In genomic region chr11:29786583-29787219, GRCm38 (mm10) we compare ENCODE assay signal across 11 mouse cellular contexts. TPM values are rescaled to one million over a fixed set of nuclear protein-coding genes. Genes with fewer than 3 reads are reported as not detected.
DNase-seq lines count a peak whose midpoint lies in the region; ATAC-seq lines count a peak whose summit lies in the region.
"Had no signal": no experiment of that assay in that cellular context is flagged by ENCODE, and none has a peak within 500 bp of the region (broad histone marks: within the 10 kb centered on the region; RNA-seq: fewer than 3 reads in every experiment).

No protein-coding gene starts in this region.

- peak; percentile 8 for DNase-seq in kidney, adult 9 months
- DNase-seq in lung, postnatal 14 days: peak; percentile 36
- DNase-seq in spleen, postnatal 4 days (ENCODE audit: low spot score in 2 of 2): peak; percentile 51 to 67
- DNase-seq in frontal cortex, postnatal 36 days (ENCODE audit: low spot score in 2 of 2): no peak
- DNase-seq: cerebellum, adult 11 months; lung, embryonic 14.5 days had no signal

- WGBS in kidney, embryonic 15.5 days: 86% methylated on average over 6 of the region's 6 CpGs
- 87% methylated on average over 6 of the region's 6 CpGs for WGBS in hindbrain, embryonic 12.5 days

- H3K27me3 ChIP-seq in kidney, embryonic 15.5 days: no peaks in the 10 kb centered on the region
- H3K27me3 ChIP-seq in hindbrain, embryonic 12.5 days: no peaks in the 10 kb centered on the region
- H3K27me3 ChIP-seq: embryonic facial prominence, embryonic 13.5 days had no signal

- no peaks in the 10 kb centered on the region for H3K36me3 ChIP-seq in kidney, embryonic 15.5 days
- no peaks in the 10 kb centered on the region for H3K36me3 ChIP-seq in hindbrain, embryonic 12.5 days
- H3K36me3 ChIP-seq: embryonic facial prominence, embryonic 13.5 days had no signal

- no peak overlapping the region for H3K4me3 ChIP-seq in kidney, embryonic 15.5 days (replicated peaks)
- H3K4me3 ChIP-seq in hindbrain, embryonic 12.5 days: no peak overlapping the region
- H3K4me3 ChIP-seq: embryonic facial prominence, embryonic 13.5 days had no signal

- H3K9ac ChIP-seq in kidney, embryonic 15.5 days: no peak overlapping the region
- H3K9ac ChIP-seq in hindbrain, embryonic 12.5 days: no peak overlapping the region
- H3K9ac ChIP-seq: embryonic facial prominence, embryonic 13.5 days; lung, embryonic 14.5 days had no signal

- no peaks in the 10 kb centered on the region for H3K4me1 ChIP-seq in kidney, embryonic 15.5 days
- peaks cover 4% of the 10 kb centered on the region; the same call in 1 of the 2 replicates for H3K4me1 ChIP-seq in hindbrain, embryonic 12.5 days

- no peaks in the 10 kb centered on the region for H3K9me3 ChIP-seq in kidney, embryonic 15.5 days (replicated peaks)
- H3K9me3 ChIP-seq in hindbrain, embryonic 12.5 days (replicated peaks): no peaks in the 10 kb centered on the region
- H3K9me3 ChIP-seq: embryonic facial prominence, embryonic 13.5 days had no signal

- ATAC-seq in kidney, embryonic 15.5 days (replicated peaks; ENCODE audit: low FRiP score): no peak
- peak; percentile 89 for ATAC-seq in common myeloid progenitor, adult 5-6 weeks (replicated peaks; ENCODE audit: low read depth, poor library complexity, severe bottlenecking)
- ATAC-seq in hindbrain, embryonic 12.5 days (ENCODE audit: low FRiP score): no peak
- ATAC-seq: hindbrain, embryonic 16.5 days had no signal

- H3K27ac ChIP-seq in kidney, embryonic 15.5 days: no peak overlapping the region
- no peak overlapping the region for H3K27ac ChIP-seq in hindbrain, embryonic 12.5 days
- H3K27ac ChIP-seq: embryonic facial prominence, embryonic 13.5 days had no signal

- no peak overlapping the region for H3K4me2 ChIP-seq in kidney, embryonic 15.5 days
- H3K4me2 ChIP-seq in hindbrain, embryonic 12.5 days (replicated peaks): no peak overlapping the region
- H3K4me2 ChIP-seq: embryonic facial prominence, embryonic 13.5 days; lung, embryonic 14.5 days had no signal

RNA-seq across cellular contexts. Expression of gene 4931440F15Rik, which starts 38.8 kb away (rescaled TPM):
- polyA plus RNA-seq in kidney, embryonic 15.5 days (2015; fragmentation: Nextera tagmentation; extraction: Ambion mirVana): 0.10 TPM in 2 replicates
- 0.18 TPM in 1 of 2 replicates, not detected in the other for total RNA-seq in common myeloid progenitor, adult 5-6 weeks (2017)
- polyA plus RNA-seq in hindbrain, embryonic 12.5 days (2016; fragmentation: Nextera tagmentation; extraction: Ambion mirVana): 0.07 and 0.39 TPM in 2 replicates

Comparison
In these comparisons a context has a peak if more than half of its experiments do, and no peak if none do; other contexts are left out.
1. DNase-seq: peak in kidney, adult 9 months (single experiment), lung, postnatal 14 days (single experiment) and spleen, postnatal 4 days (2 of 2); none in frontal cortex, postnatal 36 days (0 of 2).